Mouse (Mus musculus) intestine, embryonic 14.5 days (tissue): Measurements from ENCODE around the gene Apopt1. TPM values are rescaled to one million over a fixed set of nuclear protein-coding genes. Genes with fewer than 3 reads are reported as not detected.

Experiments
- ATAC-seq: fragments of 200-750 bp; cut with Nextera tagmentation; replicated peaks from 2 replicates; pipeline ENCODE4 v1.8.0; 2017; ENCODE audit warnings: low read depth, moderate number of reproducible peaks, moderate TSS enrichment, moderate library complexity; ENCODE audit not compliant: low FRiP score, low TSS enrichment
- DNase-seq: peaks from one replicate; pipeline ENCODE4 v3.0.0-alpha.2; 2018; ENCODE audit warnings: low spot score
- H3K27ac ChIP-seq: fragments of 300-500 bp; sonication (generic); 2 replicates; pipeline ENCODE4 v1.5.1; 2014; ENCODE audit warnings: low read depth, mild to moderate bottlenecking, control low read depth
- H3K27me3 ChIP-seq: fragments of 300-500 bp; sonication (generic); replicated peaks from 2 replicates; pipeline ENCODE4 v1.6.1; 2014; ENCODE audit warnings: low read length, control low read depth; ENCODE audit not compliant: control insufficient read depth, insufficient read depth
- H3K36me3 ChIP-seq: fragments of 300-500 bp; sonication (generic); 2 replicates; pipeline ENCODE4 v1.6.1; 2014; ENCODE audit warnings: low read length, control low read depth; ENCODE audit not compliant: control insufficient read depth, insufficient read depth
- H3K4me1 ChIP-seq: fragments of 300-500 bp; sonication (generic); replicated peaks from 2 replicates; pipeline ENCODE4 v1.6.1; 2014; ENCODE audit warnings: low read length, control low read depth, mixed read lengths; ENCODE audit not compliant: control insufficient read depth, insufficient read depth
- H3K4me2 ChIP-seq: fragments of 300-500 bp; sonication (generic); 2 replicates; pipeline ENCODE4 v1.6.1; 2014; ENCODE audit warnings: low read length
- H3K4me3 ChIP-seq: fragments of 300-500 bp; sonication (generic); 2 replicates; pipeline ENCODE4 v1.5.1; 2014; ENCODE audit warnings: low read depth, low read length, control low read depth, mixed read lengths
- H3K9ac ChIP-seq: fragments of 300-500 bp; sonication (generic); 2 replicates; pipeline ENCODE4 v1.6.1; 2014; ENCODE audit warnings: mild to moderate bottlenecking, low read length
- H3K9me3 ChIP-seq: fragments of 300-500 bp; sonication (generic); 2 replicates; pipeline ENCODE4 v1.6.1; 2016; ENCODE audit warnings: low read length, control low read depth; ENCODE audit not compliant: control insufficient read depth
- WGBS: fragments of 180-500 bp; shearing (Covaris S2); extraction: QIAGEN DNeasy Blood & Tissue Kit; methylation state at CpG from one replicate; pipeline ENCODE4 v1.1.7; 2014; 5-methylcytosine and 5-hydroxymethylcytosine counted together
- polyA plus RNA-seq: library from polyadenylated mRNA; unstranded; fragments of >200 nt; fragmentation: Nextera tagmentation; extraction: Ambion mirVana; gene quantifications from 2 replicates; pipeline ENCODE4 v1.2.1, GENCODE M21; 2014

Apopt1 gene
- polyA plus RNA-seq, 1 experiment from 2014 or later = 58.2 TPM

DNA sequence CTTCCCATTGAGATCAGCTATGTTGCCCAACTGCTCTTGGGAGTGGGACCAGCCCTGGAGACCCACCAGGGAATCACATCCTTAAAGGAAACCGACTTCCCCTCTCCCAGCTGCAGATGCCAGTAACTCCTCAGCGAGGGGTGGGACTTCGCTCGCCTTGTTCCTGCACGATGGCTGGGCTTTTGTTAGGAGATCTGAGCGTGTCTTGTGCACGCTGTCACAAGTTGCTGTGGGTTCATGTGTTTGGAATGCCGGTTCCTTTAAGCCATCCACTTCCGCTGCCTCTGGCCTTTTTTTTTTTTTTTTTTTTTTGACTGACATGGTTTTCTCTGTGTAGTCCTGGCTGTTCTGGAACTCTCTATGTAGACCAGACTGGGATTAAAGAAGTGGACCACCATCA lies 24.3 kb downstream of the Apopt1 start:
- no peaks in the 10 kb centered on the region for H3K27me3 ChIP-seq
- no peak for ATAC-seq
- no peak overlapping the region for H3K9ac ChIP-seq
- WGBS = 61% methylated on average over 9 of the region's 9 CpGs
- no peaks in the 10 kb centered on the region for H3K4me1 ChIP-seq
- no peak overlapping the region for H3K27ac ChIP-seq
- no peak overlapping the region for H3K4me3 ChIP-seq
- DNase-seq = no peak
- no peaks in the 10 kb centered on the region for H3K9me3 ChIP-seq
- no peaks in the 10 kb centered on the region for H3K36me3 ChIP-seq
- H3K4me2 ChIP-seq = no peak overlapping the region

DNA sequence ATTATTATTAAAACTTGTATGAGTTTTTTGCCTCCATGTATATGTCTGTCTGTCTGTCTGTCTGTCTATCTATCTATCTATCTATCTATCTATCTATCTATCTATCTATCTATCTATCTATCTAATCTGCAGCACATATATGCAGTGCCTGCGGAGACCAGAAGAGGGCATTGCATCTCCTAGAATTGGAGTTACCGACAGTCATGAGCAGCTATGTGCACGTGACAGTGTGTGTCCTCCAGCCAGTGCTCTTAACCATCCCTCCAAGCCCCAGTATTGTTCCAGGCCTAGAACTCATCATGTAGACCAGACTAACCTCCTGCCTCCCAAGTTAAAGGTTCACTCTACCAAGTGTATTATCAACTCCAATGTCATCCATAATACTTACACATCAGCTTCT lies 25.7 kb downstream of the Apopt1 start:
- H3K27me3 ChIP-seq = no peaks in the 10 kb centered on the region
- H3K4me1 ChIP-seq = peaks cover 4% of the 10 kb centered on the region
- no peak overlapping the region for H3K4me2 ChIP-seq
- no peak overlapping the region for H3K27ac ChIP-seq
- peak; percentile 68 for DNase-seq
- WGBS = 13% methylated on average over 3 of the region's 3 CpGs
- no peak for ATAC-seq
- H3K9me3 ChIP-seq = no peaks in the 10 kb centered on the region
- no peaks in the 10 kb centered on the region for H3K36me3 ChIP-seq
- no peak overlapping the region for H3K9ac ChIP-seq
- H3K4me3 ChIP-seq = no peak overlapping the region

DNA sequence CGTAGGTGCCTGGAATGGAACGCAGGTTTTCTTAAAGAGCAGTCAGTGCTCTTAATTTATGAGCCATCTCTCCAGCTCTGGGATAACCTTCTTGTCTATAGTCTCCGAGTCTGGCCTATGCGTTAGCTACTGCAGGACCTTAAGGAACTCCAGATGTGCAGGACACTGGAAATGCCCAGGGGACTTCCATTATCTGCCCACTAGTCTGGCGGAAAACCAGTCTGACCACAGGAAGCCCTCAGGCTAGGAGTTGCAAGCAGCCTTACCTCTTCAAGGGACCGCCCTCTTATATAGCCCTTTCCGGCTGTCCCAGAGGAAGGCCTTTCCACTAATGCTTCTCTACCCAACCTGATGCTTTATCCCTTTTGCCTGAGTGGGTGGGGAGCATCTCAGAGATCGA lies 28.3 kb downstream of the Apopt1 start:
- no peak overlapping the region for H3K9ac ChIP-seq
- DNase-seq (no peak), ATAC-seq (no peak)
- no peaks in the 10 kb centered on the region for H3K36me3 ChIP-seq
- H3K9me3 ChIP-seq = no peaks in the 10 kb centered on the region
- no peak overlapping the region for H3K27ac ChIP-seq
- 76% methylated on average over 8 of the region's 8 CpGs for WGBS
- no peak overlapping the region for H3K4me2 ChIP-seq
- peaks cover 17% of the 10 kb centered on the region for H3K4me1 ChIP-seq
- H3K4me3 ChIP-seq = no peak overlapping the region
- H3K27me3 ChIP-seq = no peaks in the 10 kb centered on the region

DNA sequence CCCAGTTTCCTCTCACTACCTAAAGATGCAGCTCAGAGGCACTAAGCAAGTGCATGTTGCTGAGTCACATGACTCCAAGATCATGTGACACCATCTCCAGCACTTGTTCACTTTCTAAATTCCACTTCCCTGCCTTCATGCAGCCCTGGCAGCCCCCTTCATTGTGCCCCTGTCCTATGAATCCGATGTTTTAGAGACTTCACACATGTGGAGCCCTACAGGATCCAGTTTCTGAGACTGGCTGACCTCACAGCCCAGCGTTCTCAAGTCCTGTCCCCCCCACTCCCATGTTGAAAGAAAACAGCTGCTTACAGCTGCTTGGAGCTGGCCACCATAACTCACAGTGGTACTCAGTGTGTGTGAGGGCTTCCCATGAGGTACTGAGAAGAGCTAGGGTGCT lies 30.4 kb downstream of the Apopt1 start:
- Histone ChIP-seq H3K36me3 (no peaks in the 10 kb centered on the region), H3K4me2 (0 out of 2 replicates have a peak overlapping the region, but pooled peaks have one; percentile 4), H3K9ac (no peak overlapping the region), H3K4me1 (peaks cover 21% of the 10 kb centered on the region), H3K27ac (peak overlapping the region; percentile 84), H3K4me3 (no peak overlapping the region), H3K27me3 (no peaks in the 10 kb centered on the region), H3K9me3 (no peaks in the 10 kb centered on the region)
- DNase-seq (peak; percentile 69), ATAC-seq (peak; percentile 73)
- 25% methylated on average over 2 of the region's 2 CpGs for WGBS

DNA sequence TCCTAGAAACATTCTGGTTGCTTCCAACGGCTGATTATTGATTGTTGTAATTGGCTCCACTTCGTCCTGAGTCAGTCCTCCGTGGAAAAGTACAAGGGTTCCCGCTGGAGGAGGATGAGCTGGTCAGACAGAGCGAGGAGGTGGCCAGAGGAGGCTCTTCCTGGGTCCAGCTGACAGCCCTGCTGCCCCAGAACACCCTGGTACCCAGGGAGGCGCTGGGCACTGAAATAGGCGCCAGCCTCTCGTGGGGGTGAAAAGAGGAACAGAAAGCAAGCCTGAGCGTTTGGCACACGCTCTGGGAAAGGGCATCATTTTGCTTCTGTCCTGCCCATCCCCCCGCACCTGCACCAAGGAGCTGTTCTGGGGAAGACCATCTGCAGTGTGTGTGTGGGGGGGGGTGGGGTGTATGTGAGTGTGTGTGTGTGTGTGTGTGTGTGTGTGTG lies 30.9 kb downstream of the Apopt1 start:
- Histone ChIP-seq H3K27me3 (no peaks in the 10 kb centered on the region), H3K36me3 (no peaks in the 10 kb centered on the region), H3K4me1 (peaks cover 21% of the 10 kb centered on the region), H3K27ac (peak overlapping the region; percentile 84), H3K4me2 (0 out of 2 replicates have a peak overlapping the region, but pooled peaks have one; percentile 4), H3K4me3 (no peak overlapping the region), H3K9ac (no peak overlapping the region), H3K9me3 (no peaks in the 10 kb centered on the region)
- WGBS = 71% methylated on average over 11 of the region's 11 CpGs
- ATAC-seq = no peak
- DNase-seq = no peak

DNA sequence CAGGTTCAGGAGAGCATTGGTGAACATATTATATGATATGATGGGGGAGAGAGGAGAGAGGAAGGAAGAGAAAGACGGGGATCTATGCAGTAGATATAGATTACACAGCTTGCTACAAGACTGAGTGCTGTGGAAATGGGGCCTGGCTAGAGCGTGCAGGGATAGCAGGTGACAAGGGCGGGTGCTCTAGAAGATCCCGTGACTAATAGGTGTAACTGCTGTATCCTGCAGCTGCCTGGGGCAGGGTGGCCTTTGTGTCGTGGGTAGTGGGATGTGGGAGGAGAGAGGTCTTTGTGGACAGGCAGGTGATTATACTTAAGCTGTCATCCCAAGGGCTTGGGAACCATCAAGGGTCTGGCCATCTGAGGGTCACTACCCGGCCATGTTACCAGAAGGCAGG lies 32.2 kb downstream of the Apopt1 start:
- 82% methylated on average over 6 of the region's 6 CpGs for WGBS
- 0 out of 2 replicates have a peak overlapping the region, but pooled peaks have one; percentile 62 for H3K27ac ChIP-seq

DNA sequence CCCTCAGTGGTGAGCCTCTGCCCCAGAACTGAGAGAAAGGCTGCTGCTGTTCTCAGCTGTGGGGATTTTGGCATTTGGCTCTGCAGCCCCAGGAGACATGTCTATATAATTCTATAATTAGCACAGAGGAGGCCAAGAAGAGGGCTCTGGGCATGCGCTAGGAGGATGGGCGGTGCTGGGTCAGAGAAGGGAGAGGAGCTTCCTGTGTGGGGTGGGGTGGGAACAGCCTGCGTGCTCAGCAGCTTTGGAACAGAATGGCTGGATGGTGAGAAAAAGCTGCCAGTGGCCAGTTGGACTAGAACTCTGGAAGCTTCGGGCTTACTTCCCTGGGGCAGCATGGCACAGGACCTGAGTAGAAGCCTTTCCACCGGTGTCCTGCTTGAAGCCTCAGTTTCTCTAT lies 33.0 kb downstream of the Apopt1 start:
- H3K27me3 ChIP-seq = no peaks in the 10 kb centered on the region
- H3K36me3 ChIP-seq = no peaks in the 10 kb centered on the region
- no peak overlapping the region for H3K4me3 ChIP-seq
- peak overlapping the region; percentile 8 for H3K4me2 ChIP-seq
- no peaks in the 10 kb centered on the region for H3K9me3 ChIP-seq
- 39% methylated on average over 5 of the region's 5 CpGs for WGBS
- DNase-seq (peak; percentile 68), ATAC-seq (peak; percentile 48; the same call in 1 of the 2 replicates)
- peaks cover 21% of the 10 kb centered on the region for H3K4me1 ChIP-seq
- peak overlapping the region; percentile 62 for H3K27ac ChIP-seq
- no peak overlapping the region for H3K9ac ChIP-seq

More for the DNA sequence above, 32.2 kb downstream of the Apopt1 start:
- Histone ChIP-seq H3K4me1 (peaks cover 21% of the 10 kb centered on the region), H3K4me3 (no peak overlapping the region), H3K27me3 (no peaks in the 10 kb centered on the region), H3K36me3 (no peaks in the 10 kb centered on the region), H3K9ac (no peak overlapping the region), H3K4me2 (no peak overlapping the region), H3K9me3 (no peaks in the 10 kb centered on the region)
- ATAC-seq (no peak), DNase-seq (no peak)

DNA sequence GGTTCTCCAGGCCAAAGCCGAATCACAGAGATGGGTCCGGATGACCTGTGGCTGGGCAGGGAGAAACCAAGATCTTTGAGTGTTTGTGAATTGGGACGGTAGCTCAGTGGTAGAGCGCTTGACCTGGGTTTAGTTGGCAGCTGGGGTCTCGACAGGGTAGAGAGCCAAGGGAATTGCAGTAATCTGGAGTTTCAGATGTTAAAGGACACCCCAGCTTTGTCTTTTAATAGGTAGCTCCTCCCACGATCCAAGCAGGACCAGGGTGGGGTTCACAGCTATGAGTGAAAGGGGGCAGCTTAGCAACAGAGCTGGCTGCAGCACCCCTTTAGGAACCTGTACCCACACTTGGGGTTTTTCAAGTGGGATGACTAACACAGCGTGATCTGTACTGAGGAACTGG lies 34.4 kb downstream of the Apopt1 start:
- 82% methylated on average over 7 of the region's 7 CpGs for WGBS
- no peaks in the 10 kb centered on the region for H3K27me3 ChIP-seq
- no peak overlapping the region for H3K4me2 ChIP-seq
- H3K4me1 ChIP-seq = peaks cover 21% of the 10 kb centered on the region
- no peak overlapping the region for H3K27ac ChIP-seq
- H3K9ac ChIP-seq = no peak overlapping the region
- no peaks in the 10 kb centered on the region for H3K9me3 ChIP-seq
- ATAC-seq = no peak
- H3K36me3 ChIP-seq = no peaks in the 10 kb centered on the region
- no peak for DNase-seq
- H3K4me3 ChIP-seq = no peak overlapping the region

DNA sequence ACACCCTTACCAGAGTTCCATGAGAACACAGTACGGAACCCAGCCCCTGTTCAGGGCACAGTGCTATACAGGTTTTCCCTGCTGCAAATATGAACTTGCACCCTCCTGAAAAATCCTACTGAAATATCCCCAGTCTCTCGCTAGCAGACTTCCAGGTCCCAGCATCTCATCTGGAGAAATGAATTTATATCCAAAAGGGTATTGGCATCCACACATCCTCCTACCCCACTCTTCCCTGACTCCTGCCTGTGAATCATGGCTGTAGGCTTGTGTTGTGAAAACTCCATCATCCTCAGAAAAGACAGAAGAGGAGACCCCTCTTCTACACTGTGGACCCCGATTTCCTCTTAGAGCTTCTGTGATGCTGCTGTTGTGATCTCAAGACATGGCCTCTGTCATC lies 37.7 kb downstream of the Apopt1 start:
- ATAC-seq = no peak
- 97% methylated on average over 3 of the region's 3 CpGs for WGBS

More for the DNA sequence above, 37.7 kb downstream of the Apopt1 start:
- H3K36me3 ChIP-seq = no peaks in the 10 kb centered on the region
- no peak for DNase-seq
- no peak overlapping the region for H3K27ac ChIP-seq
- H3K9me3 ChIP-seq = no peaks in the 10 kb centered on the region
- no peaks in the 10 kb centered on the region for H3K27me3 ChIP-seq
- peaks cover 8% of the 10 kb centered on the region; the same call in 1 of the 2 replicates for H3K4me1 ChIP-seq
- H3K9ac ChIP-seq = no peak overlapping the region
- H3K4me2 ChIP-seq = no peak overlapping the region
- no peak overlapping the region for H3K4me3 ChIP-seq
